Mouse (Mus musculus) brown adipose tissue, adult 24 weeks (tissue): ENCODE results near the gene Rnf111. TPM values are rescaled to one million over a fixed set of nuclear protein-coding genes. Genes with fewer than 3 reads are reported as not detected.
"Not testable (repeated sequence)": the region's sequence is repeated elsewhere in the genome, so short reads cannot be mapped to it uniquely, and the experiment has no call there.

Experiments used
- H3K27ac ChIP-seq: fragments of 200-500 bp; replicated peaks from 2 replicates; pipeline ENCODE4 v1.5.1; 2012; ENCODE audit warnings: low read depth, mild to moderate bottlenecking, low read length
- H3K4me1 ChIP-seq: fragments of 200-500 bp; 2 replicates; pipeline ENCODE4 v1.6.1; 2012; ENCODE audit warnings: low read length, mixed read lengths; ENCODE audit not compliant: control insufficient read depth, insufficient read depth, insufficient read length
- H3K4me3 ChIP-seq: fragments of 200-500 bp; 2 replicates; pipeline ENCODE4 v1.5.1; 2012; ENCODE audit warnings: low read depth, mild to moderate bottlenecking, low read length, moderate library complexity; ENCODE audit not compliant: insufficient read depth
- polyA plus RNA-seq: library from polyadenylated mRNA; stranded (reverse); fragments of >200 nt; gene quantifications from 2 replicates; pipeline ENCODE4 v1.2.4, GENCODE M21; 2012; ENCODE audit not compliant: missing spikeins, insufficient read depth, insufficient read length

Gene Rnf111
- polyA plus RNA-seq, 1 experiment: 11.6 TPM

- Histone ChIP-seq H3K27ac (no peak overlapping the region), H3K4me1 (no peaks in the 10 kb centered on the region), H3K4me3 (no peak overlapping the region)
These were observed 30.1 kb downstream of the Rnf111 start for GRCm38 (mm10) chr9:70473400-70473799.

GRCm38 (mm10) chr9:70463091-70463490 lies 40.4 kb downstream of the Rnf111 start:
- not testable (repeated sequence) for H3K27ac ChIP-seq, H3K4me1 ChIP-seq, H3K4me3 ChIP-seq

GRCm38 (mm10) chr9:70452371-70452770 lies 51.2 kb downstream of the Rnf111 start:
- Histone ChIP-seq H3K4me1 (no peaks in the 10 kb centered on the region), H3K4me3 (no peak overlapping the region), H3K27ac (no peak overlapping the region)

GRCm38 (mm10) chr9:70449072-70449471 lies 54.5 kb downstream of the Rnf111 start:
- H3K4me3 ChIP-seq: no peak overlapping the region
- no peak overlapping the region for H3K27ac ChIP-seq
- no peaks in the 10 kb centered on the region for H3K4me1 ChIP-seq

GRCm38 (mm10) chr9:70439959-70440358 lies 63.6 kb downstream of the Rnf111 start:
- Histone ChIP-seq H3K4me3 (no peak overlapping the region), H3K4me1 (no peaks in the 10 kb centered on the region), H3K27ac (no peak overlapping the region)

GRCm38 (mm10) chr9:70422661-70423060 lies 80.9 kb downstream of the Rnf111 start:
- no peak overlapping the region for H3K4me3 ChIP-seq
- no peak overlapping the region for H3K27ac ChIP-seq
- H3K4me1 ChIP-seq: no peaks in the 10 kb centered on the region

GRCm38 (mm10) chr9:70421257-70422056 lies 82.1 kb downstream of the Rnf111 start, which contains the start of gene Ccnb2:
Gene Ccnb2, minus strand, starts transcription at chr9:70421547.
- H3K27ac ChIP-seq: no peak within 1 kb of the TSS
- no peaks in the 10 kb centered on the region for H3K4me1 ChIP-seq
- peak within 1 kb of the TSS; percentile 49 for H3K4me3 ChIP-seq

- no peaks in the 10 kb centered on the region for H3K4me1 ChIP-seq
- H3K27ac ChIP-seq: no peak overlapping the region
- no peak overlapping the region for H3K4me3 ChIP-seq
These were observed 87.1 kb downstream of the Rnf111 start for GRCm38 (mm10) chr9:70416412-70416811.

- no peak overlapping the region for H3K27ac ChIP-seq
- H3K4me3 ChIP-seq: no peak overlapping the region
- H3K4me1 ChIP-seq: no peaks in the 10 kb centered on the region
These were observed 90.5 kb downstream of the Rnf111 start for GRCm38 (mm10) chr9:70413038-70413437.

GRCm38 (mm10) chr9:70410668-70411067 lies 92.9 kb downstream of the Rnf111 start:
- no peak overlapping the region for H3K4me3 ChIP-seq
- no peaks in the 10 kb centered on the region for H3K4me1 ChIP-seq
- no peak overlapping the region for H3K27ac ChIP-seq

- no peaks in the 10 kb centered on the region for H3K4me1 ChIP-seq
- no peak overlapping the region for H3K4me3 ChIP-seq
- H3K27ac ChIP-seq: no peak overlapping the region
These were observed 93.8 kb downstream of the Rnf111 start for GRCm38 (mm10) chr9:70409743-70410142.

GRCm38 (mm10) chr9:70408791-70409190 lies 94.7 kb downstream of the Rnf111 start:
- H3K4me1 ChIP-seq: no peaks in the 10 kb centered on the region
- H3K4me3 ChIP-seq: no peak overlapping the region

GRCm38 (mm10) chr9:70406596-70406995 lies 96.9 kb downstream of the Rnf111 start:
- no peak overlapping the region for H3K4me3 ChIP-seq
- H3K4me1 ChIP-seq: no peaks in the 10 kb centered on the region
- no peak overlapping the region for H3K27ac ChIP-seq

More at GRCm38 (mm10) chr9:70408791-70409190, 94.7 kb downstream of the Rnf111 start:
- H3K27ac ChIP-seq: no peak overlapping the region

- no peak overlapping the region for H3K4me3 ChIP-seq
- no peak overlapping the region for H3K27ac ChIP-seq
- H3K4me1 ChIP-seq: no peaks in the 10 kb centered on the region
These were observed 101.5 kb downstream of the Rnf111 start for GRCm38 (mm10) chr9:70401937-70402539.

- no peaks in the 10 kb centered on the region for H3K4me1 ChIP-seq
- no peak overlapping the region for H3K4me3 ChIP-seq
- no peak overlapping the region for H3K27ac ChIP-seq
These were observed 107.4 kb downstream of the Rnf111 start for GRCm38 (mm10) chr9:70396083-70396482.

GRCm38 (mm10) chr9:70395617-70396016 lies 107.9 kb downstream of the Rnf111 start:
- H3K27ac ChIP-seq: no peak overlapping the region
- H3K4me1 ChIP-seq: no peaks in the 10 kb centered on the region
- H3K4me3 ChIP-seq: no peak overlapping the region
